Mouse (Mus musculus): ENCODE measurements around the gene Grin1. TPM values are rescaled to one million over a fixed set of nuclear protein-coding genes. Genes with fewer than 3 reads are reported as not detected.
A peak's percentile ranks its signal among the peaks of the same experiment; 100 is the strongest.

Grin1 gene
- total and polyA plus RNA-seq, 2 experiments from 2014 or later, result 69.5 to 156 TPM

DNA sequence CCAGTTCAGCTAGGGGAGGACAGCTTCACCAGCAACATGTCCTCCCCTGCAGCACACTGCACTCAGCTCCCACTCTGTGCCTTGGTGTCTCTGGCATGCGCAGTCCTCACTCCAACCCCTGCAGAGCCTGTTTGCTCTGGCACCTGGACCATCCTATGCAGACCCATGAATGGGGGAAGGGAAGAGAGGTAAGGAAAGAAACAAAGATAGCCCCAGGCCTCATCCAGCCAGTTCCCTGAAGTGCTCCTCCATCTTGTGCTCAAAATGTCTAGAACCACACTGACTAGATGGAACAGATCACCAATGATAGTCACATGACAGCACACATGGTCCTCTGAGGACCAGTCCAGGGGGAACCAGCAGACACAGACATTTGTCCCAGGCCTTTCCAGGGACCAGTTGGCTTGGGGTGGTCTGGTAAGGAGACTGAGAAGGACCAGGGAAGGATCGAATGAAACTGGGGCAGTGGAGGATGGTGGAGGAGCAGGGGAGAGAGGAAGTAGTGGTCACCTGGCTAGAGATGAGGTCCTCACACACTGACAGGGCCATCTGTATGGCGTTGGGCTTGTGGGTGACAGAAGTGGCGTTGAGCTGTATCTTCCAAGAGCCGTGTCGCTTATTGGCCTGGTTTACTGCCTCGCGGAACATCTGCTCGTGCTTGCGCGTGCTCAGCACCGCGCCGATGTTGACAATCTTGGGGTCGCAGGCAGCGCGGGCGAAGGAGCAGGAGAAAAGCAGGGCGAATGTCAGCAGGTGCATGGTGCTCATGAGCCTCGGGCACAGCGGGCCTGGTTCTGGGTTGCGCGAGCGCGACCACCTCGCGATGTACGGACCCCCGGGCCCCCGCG, 644 bp downstream of the Grin1 start:
- DNase-seq (ENCODE audit: low spot score) (peak; percentile 59), ATAC-seq (peak; percentile 71)
- Histone ChIP-seq H3K9me3 (ENCODE audit: low read length) (no peaks in the 10 kb centered on the region), H3K36me3 (ENCODE audit: insufficient read depth, low read length) (peaks cover 5% of the 10 kb centered on the region; the same call in 1 of the 2 replicates), H3K4me3 (ENCODE audit: low read length) (peak overlapping the region; percentile 65), H3K27me3 (ENCODE audit: insufficient read depth, low read length) (peaks cover 4% of the 10 kb centered on the region; the same call in 1 of the 2 replicates), H3K4me1 (ENCODE audit: insufficient read depth, low read length) (no peaks in the 10 kb centered on the region), H3K9ac (replicated peaks; ENCODE audit: low read length) (peak overlapping the region; percentile 72), H3K4me2 (ENCODE audit: low read depth, low read length) (peak overlapping the region; percentile 69), H3K27ac (peak overlapping the region; percentile 92)
- TF ChIP-seq CTCF (IDR thresholded peaks at IDR 0.05; ENCODE audit: low read depth), result no peak
- WGBS, result 3% methylated on average over 31 of the region's 31 CpGs

DNA sequence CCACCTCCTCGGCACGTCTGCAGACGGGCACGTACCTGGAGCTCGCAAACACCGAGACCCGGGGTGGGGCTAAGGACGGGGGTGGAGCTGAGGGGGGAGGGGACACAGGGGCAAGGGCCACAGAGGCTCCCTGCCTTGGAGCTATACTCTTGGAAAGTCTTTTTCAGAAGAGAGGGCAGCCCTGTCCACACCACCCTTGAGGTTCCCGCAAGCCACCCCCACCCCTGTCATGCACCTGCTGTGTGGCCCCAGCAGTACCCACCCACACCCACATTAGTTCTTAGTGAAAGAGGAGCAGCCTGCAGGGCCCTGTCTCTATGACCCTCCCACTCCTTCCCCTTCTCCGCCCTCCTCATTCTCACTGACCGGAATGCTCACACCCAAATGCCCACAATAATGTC, 7.5 kb downstream of the Grin1 start:
- ATAC-seq, result peak; percentile 16; the same call in 1 of the 2 replicates

DNA sequence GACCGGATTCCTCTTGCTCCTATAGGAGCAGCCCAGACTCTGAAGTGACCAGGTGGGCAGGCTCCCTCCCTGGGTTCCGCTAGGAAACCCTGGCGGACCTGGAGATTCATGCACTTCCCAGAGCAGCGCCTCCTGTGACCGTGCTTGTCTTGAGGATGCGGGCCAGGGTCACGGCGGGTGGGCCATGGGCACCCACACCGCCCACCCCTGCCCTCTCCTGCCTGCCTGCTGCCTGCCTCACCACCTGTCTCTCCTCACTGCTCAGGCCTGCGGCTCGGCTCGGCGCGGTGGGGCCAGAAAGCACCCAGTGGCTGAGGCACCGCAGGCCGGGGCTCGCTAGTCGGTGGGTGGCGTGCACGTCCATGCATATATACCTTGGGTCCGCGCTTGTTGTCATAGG, 8.0 kb downstream of the Grin1 start:
- H3K4me1 ChIP-seq (ENCODE audit: insufficient read depth, low read length), result no peaks in the 10 kb centered on the region
- H3K27me3 ChIP-seq (ENCODE audit: insufficient read depth, low read length), result peaks cover 14% of the 10 kb centered on the region; the same call in 1 of the 2 replicates
- 16% methylated on average over 22 of the region's 22 CpGs for WGBS
- ATAC-seq (no peak), DNase-seq (ENCODE audit: low spot score) (no peak)
- no peaks in the 10 kb centered on the region for H3K9me3 ChIP-seq (ENCODE audit: low read length)
- no peak overlapping the region for H3K27ac ChIP-seq
- no peak overlapping the region for H3K9ac ChIP-seq (replicated peaks; ENCODE audit: low read length)
- peaks cover 34% of the 10 kb centered on the region for H3K36me3 ChIP-seq (ENCODE audit: insufficient read depth, low read length)
- no peak for TF ChIP-seq CTCF (IDR thresholded peaks at IDR 0.05; ENCODE audit: low read depth)
- H3K4me2 ChIP-seq (ENCODE audit: low read depth, low read length), result no peak overlapping the region
- no peak overlapping the region for H3K4me3 ChIP-seq (ENCODE audit: low read length)

More for the DNA sequence above, 7.5 kb downstream of the Grin1 start:
- no peak overlapping the region for H3K27ac ChIP-seq
- H3K4me3 ChIP-seq (ENCODE audit: low read length), result no peak overlapping the region
- peaks cover 34% of the 10 kb centered on the region for H3K36me3 ChIP-seq (ENCODE audit: insufficient read depth, low read length)
- no peak overlapping the region for H3K9ac ChIP-seq (replicated peaks; ENCODE audit: low read length)
- H3K9me3 ChIP-seq (ENCODE audit: low read length), result no peaks in the 10 kb centered on the region
- no peaks in the 10 kb centered on the region for H3K4me1 ChIP-seq (ENCODE audit: insufficient read depth, low read length)
- peaks cover 14% of the 10 kb centered on the region; the same call in 1 of the 2 replicates for H3K27me3 ChIP-seq (ENCODE audit: insufficient read depth, low read length)
- DNase-seq (ENCODE audit: low spot score), result no peak
- 21% methylated on average over 11 of the region's 11 CpGs for WGBS
- H3K4me2 ChIP-seq (ENCODE audit: low read depth, low read length), result no peak overlapping the region
- no peak for TF ChIP-seq CTCF (IDR thresholded peaks at IDR 0.05; ENCODE audit: low read depth)

DNA sequence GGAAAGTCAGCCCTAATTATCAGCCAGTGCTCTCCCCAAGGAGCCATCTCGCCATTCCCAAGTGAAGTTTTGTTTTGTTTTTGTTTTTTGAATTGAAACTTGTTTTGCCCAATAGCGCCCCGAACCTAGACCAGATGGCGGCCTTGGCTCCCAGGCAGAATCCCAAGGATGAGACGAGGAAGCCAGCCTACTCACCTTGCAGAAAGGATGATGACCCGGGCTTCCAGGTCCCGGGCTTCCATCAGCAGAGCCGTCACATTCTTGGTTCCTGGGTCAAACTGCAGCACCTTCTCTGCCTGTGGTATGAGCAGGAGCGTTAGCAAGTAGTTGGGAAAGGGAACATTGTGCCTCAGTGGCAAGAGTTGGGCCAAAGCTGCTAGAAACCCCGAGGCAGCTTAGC, 8.8 kb downstream of the Grin1 start:
- peaks cover 4% of the 10 kb centered on the region; the same call in 1 of the 2 replicates for H3K4me1 ChIP-seq (ENCODE audit: insufficient read depth, low read length)
- no peak overlapping the region for H3K4me2 ChIP-seq (ENCODE audit: low read depth, low read length)
- TF ChIP-seq CTCF (IDR thresholded peaks at IDR 0.05; ENCODE audit: low read depth), result no peak
- H3K27me3 ChIP-seq (ENCODE audit: insufficient read depth, low read length), result peaks cover 14% of the 10 kb centered on the region; the same call in 1 of the 2 replicates
- no peak overlapping the region for H3K27ac ChIP-seq
- no peak overlapping the region for H3K4me3 ChIP-seq (ENCODE audit: low read length)
- no peak for ATAC-seq
- peaks cover 31% of the 10 kb centered on the region for H3K36me3 ChIP-seq (ENCODE audit: insufficient read depth, low read length)
- DNase-seq (ENCODE audit: low spot score), result no peak
- WGBS, result 52% methylated on average over 10 of the region's 10 CpGs
- no peaks in the 10 kb centered on the region for H3K9me3 ChIP-seq (ENCODE audit: low read length)
- no peak overlapping the region for H3K9ac ChIP-seq (replicated peaks; ENCODE audit: low read length)

DNA sequence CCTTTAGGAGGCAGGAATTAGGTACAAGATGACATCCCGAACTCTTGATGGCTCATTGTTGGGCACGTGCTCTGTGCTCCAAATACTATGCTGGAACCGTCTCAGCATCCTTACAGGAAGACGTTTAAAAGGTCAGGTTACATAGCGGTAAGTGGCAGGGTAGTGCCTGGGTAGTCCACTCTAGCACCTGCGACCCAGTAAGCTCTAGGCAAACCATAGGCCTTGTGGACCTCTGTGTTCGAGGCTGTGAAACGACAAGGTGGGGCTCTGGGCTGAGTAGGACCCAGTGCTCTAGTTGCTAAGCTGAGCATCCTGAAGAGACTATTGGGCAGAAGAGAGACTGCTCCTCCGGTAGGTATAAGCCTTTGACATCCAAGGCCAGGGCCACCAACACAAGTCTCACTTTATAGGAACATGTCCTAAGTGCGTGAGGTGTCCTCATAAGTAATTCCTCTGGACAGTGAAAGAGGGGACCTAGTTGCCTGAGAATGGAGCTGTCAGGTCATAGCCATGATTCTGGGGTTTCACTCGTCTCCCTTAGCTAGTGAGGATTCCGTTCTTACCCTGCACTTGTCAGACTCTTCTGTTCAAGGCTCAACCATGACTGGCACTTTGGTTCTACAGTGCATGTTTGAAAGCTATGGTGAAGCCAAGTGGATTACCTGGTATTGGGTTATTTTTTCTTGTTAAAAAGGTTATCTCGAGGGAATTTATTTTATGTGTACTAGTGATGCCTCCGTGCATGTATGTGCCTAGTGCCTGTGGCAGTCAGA, 13.2 kb downstream of the Grin1 start:
- Histone ChIP-seq H3K36me3 (ENCODE audit: insufficient read depth, low read length) (peaks cover 11% of the 10 kb centered on the region), H3K27me3 (ENCODE audit: insufficient read depth, low read length) (no peaks in the 10 kb centered on the region), H3K27ac (no peak overlapping the region), H3K9me3 (ENCODE audit: low read length) (no peaks in the 10 kb centered on the region), H3K4me3 (ENCODE audit: low read length) (peak overlapping the region; percentile 35), H3K4me2 (ENCODE audit: low read depth, low read length) (peak overlapping the region; percentile 65), H3K9ac (replicated peaks; ENCODE audit: low read length) (peak overlapping the region; percentile 37; the same call in 1 of the 2 replicates), H3K4me1 (ENCODE audit: insufficient read depth, low read length) (peaks cover 6% of the 10 kb centered on the region; the same call in 1 of the 2 replicates)
- no peak for TF ChIP-seq CTCF (IDR thresholded peaks at IDR 0.05; ENCODE audit: low read depth)
- no peak for ATAC-seq
- WGBS, result 51% methylated on average over 14 of the region's 14 CpGs
- no peak for DNase-seq (ENCODE audit: low spot score)

DNA sequence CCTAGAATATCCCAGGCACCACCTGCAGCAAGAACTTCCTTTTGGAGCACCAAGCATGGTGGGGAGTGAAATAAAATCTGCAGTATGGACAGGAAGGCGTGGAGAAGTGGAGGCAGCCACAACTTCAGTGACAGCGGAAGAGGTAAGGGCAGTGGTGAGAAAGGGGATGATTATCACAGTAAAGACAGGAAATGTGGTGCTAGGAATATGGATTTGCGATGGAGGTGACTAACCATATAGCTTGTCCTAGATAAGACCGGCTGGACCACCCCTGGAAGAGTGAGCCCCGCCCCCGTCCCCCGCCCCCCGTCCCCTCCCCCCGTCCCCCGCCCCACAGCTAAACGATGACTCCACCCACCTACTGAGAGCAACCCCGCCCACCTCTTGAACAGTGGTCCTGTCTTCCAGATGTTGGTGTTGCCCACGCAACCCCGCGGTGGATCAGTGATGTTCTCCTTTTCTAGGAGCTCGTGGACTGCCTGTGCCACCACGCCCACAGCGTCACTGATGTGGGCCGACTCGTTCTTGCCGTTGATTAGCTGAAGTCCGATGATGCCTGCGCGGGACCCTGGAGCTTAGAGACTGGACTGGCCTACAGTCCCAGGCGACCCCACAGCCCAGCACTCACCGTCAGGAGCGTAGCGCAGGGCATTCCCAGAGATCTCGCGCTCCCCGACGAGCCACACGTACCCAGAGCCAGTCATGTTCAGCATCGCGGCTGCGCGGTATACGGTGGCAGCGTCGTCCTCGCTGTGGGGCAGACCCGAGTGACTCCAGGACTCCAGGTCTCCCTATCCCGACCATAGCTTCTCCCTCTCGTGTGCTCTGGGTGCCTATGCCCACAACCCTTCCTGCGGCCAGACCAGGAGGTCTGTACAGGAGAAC, 14.1 kb downstream of the Grin1 start:
- WGBS, result 4% methylated on average over 45 of the region's 45 CpGs
- DNase-seq (ENCODE audit: low spot score), result peak; percentile 68
- H3K4me3 ChIP-seq (ENCODE audit: low read length), result peak overlapping the region; percentile 35
- H3K4me2 ChIP-seq (ENCODE audit: low read depth, low read length), result peak overlapping the region; percentile 65
- no peaks in the 10 kb centered on the region for H3K27me3 ChIP-seq (ENCODE audit: insufficient read depth, low read length)
- peaks cover 6% of the 10 kb centered on the region; the same call in 1 of the 2 replicates for H3K4me1 ChIP-seq (ENCODE audit: insufficient read depth, low read length)
- H3K27ac ChIP-seq, result 0 out of 2 replicates have a peak overlapping the region, but pooled peaks have one; percentile 54
- peak; percentile 72 for ATAC-seq
- no peak for TF ChIP-seq CTCF (IDR thresholded peaks at IDR 0.05; ENCODE audit: low read depth)
- H3K36me3 ChIP-seq (ENCODE audit: insufficient read depth, low read length), result peaks cover 7% of the 10 kb centered on the region
- no peaks in the 10 kb centered on the region for H3K9me3 ChIP-seq (ENCODE audit: low read length)
- peak overlapping the region; percentile 37; the same call in 1 of the 2 replicates for H3K9ac ChIP-seq (replicated peaks; ENCODE audit: low read length)

All from hindbrain, postnatal 0 days (tissue).